Mouse (Mus musculus): Measurements from ENCODE around the gene Ank2. TPM values are rescaled to one million over a fixed set of nuclear protein-coding genes. Genes with fewer than 3 reads are reported as not detected.
A peak's percentile ranks its signal among the peaks of the same experiment; 100 is the strongest.

The Ank2 gene
- polyA plus RNA-seq, 1 experiment from 2014 or later = 16.6 TPM

GRCm38 (mm10) chr3:127275953-127276352 lies 223.2 kb downstream of the Ank2 start:
- H3K4me2 ChIP-seq (ENCODE audit: low read depth, severe bottlenecking) = no peak overlapping the region
- H3K9me3 ChIP-seq (ENCODE audit: control insufficient read depth, low read length) = no peaks in the 10 kb centered on the region
- no peaks in the 10 kb centered on the region for H3K36me3 ChIP-seq (ENCODE audit: control insufficient read depth, insufficient read depth, low read length)
- ATAC-seq (ENCODE audit: insufficient number of reproducible peaks, low FRiP score, low TSS enrichment, low read depth) (no peak), DNase-seq (ENCODE audit: low spot score) (no peak)
- H3K27me3 ChIP-seq (ENCODE audit: control insufficient read depth, insufficient read depth, low read length) = no peaks in the 10 kb centered on the region
- no peak overlapping the region for H3K9ac ChIP-seq (ENCODE audit: low read length)
- H3K4me1 ChIP-seq (ENCODE audit: control insufficient read depth, insufficient read depth, low read length) = no peaks in the 10 kb centered on the region
- no peak overlapping the region for H3K4me3 ChIP-seq (ENCODE audit: low read depth, low read length)
- 89% methylated on average over 6 of the region's 6 CpGs for WGBS
- H3K27ac ChIP-seq (replicated peaks; ENCODE audit: low read depth, low read length) = no peak overlapping the region

- H3K27me3 ChIP-seq (ENCODE audit: control insufficient read depth, insufficient read depth, low read length) = no peaks in the 10 kb centered on the region
- ATAC-seq (ENCODE audit: insufficient number of reproducible peaks, low FRiP score, low TSS enrichment, low read depth) (no peak), DNase-seq (ENCODE audit: low spot score) (no peak)
- no peak overlapping the region for H3K27ac ChIP-seq (replicated peaks; ENCODE audit: low read depth, low read length)
- 86% methylated on average over 12 of the region's 12 CpGs for WGBS
- no peaks in the 10 kb centered on the region for H3K36me3 ChIP-seq (ENCODE audit: control insufficient read depth, insufficient read depth, low read length)
- no peaks in the 10 kb centered on the region for H3K4me1 ChIP-seq (ENCODE audit: control insufficient read depth, insufficient read depth, low read length)
- no peaks in the 10 kb centered on the region for H3K9me3 ChIP-seq (ENCODE audit: control insufficient read depth, low read length)
- no peak overlapping the region for H3K4me2 ChIP-seq (ENCODE audit: low read depth, severe bottlenecking)
- H3K4me3 ChIP-seq (ENCODE audit: low read depth, low read length) = no peak overlapping the region
- no peak overlapping the region for H3K9ac ChIP-seq (ENCODE audit: low read length)
Observed at GRCm38 (mm10) chr3:127272801-127273200, 226.3 kb downstream of the Ank2 start.

GRCm38 (mm10) chr3:127269616-127270015 lies 229.5 kb downstream of the Ank2 start:
- DNase-seq (ENCODE audit: low spot score) = no peak
- H3K4me2 ChIP-seq (ENCODE audit: low read depth, severe bottlenecking) = no peak overlapping the region
- no peak for ATAC-seq (ENCODE audit: insufficient number of reproducible peaks, low FRiP score, low TSS enrichment, low read depth)
- H3K4me1 ChIP-seq (ENCODE audit: control insufficient read depth, insufficient read depth, low read length) = no peaks in the 10 kb centered on the region
- H3K4me3 ChIP-seq (ENCODE audit: low read depth, low read length) = no peak overlapping the region
- no peaks in the 10 kb centered on the region for H3K27me3 ChIP-seq (ENCODE audit: control insufficient read depth, insufficient read depth, low read length)
- WGBS = 83% methylated on average over 14 of the region's 14 CpGs
- H3K27ac ChIP-seq (replicated peaks; ENCODE audit: low read depth, low read length) = no peak overlapping the region
- no peaks in the 10 kb centered on the region for H3K36me3 ChIP-seq (ENCODE audit: control insufficient read depth, insufficient read depth, low read length)
- H3K9ac ChIP-seq (ENCODE audit: low read length) = no peak overlapping the region
- no peaks in the 10 kb centered on the region for H3K9me3 ChIP-seq (ENCODE audit: control insufficient read depth, low read length)

GRCm38 (mm10) chr3:127267846-127268245 lies 231.3 kb downstream of the Ank2 start:
- Histone ChIP-seq H3K4me1 (ENCODE audit: control insufficient read depth, insufficient read depth, low read length) (no peaks in the 10 kb centered on the region), H3K9me3 (ENCODE audit: control insufficient read depth, low read length) (no peaks in the 10 kb centered on the region), H3K4me2 (ENCODE audit: low read depth, severe bottlenecking) (no peak overlapping the region), H3K4me3 (ENCODE audit: low read depth, low read length) (no peak overlapping the region), H3K9ac (ENCODE audit: low read length) (no peak overlapping the region), H3K27ac (replicated peaks; ENCODE audit: low read depth, low read length) (no peak overlapping the region), H3K27me3 (ENCODE audit: control insufficient read depth, insufficient read depth, low read length) (no peaks in the 10 kb centered on the region), H3K36me3 (ENCODE audit: control insufficient read depth, insufficient read depth, low read length) (no peaks in the 10 kb centered on the region)
- 0 out of 2 replicates have a peak, but pooled peaks have one; percentile 51 for ATAC-seq (ENCODE audit: insufficient number of reproducible peaks, low FRiP score, low TSS enrichment, low read depth)
- DNase-seq (ENCODE audit: low spot score) = peak; percentile 54
- WGBS = 43% methylated on average over 6 of the region's 6 CpGs

GRCm38 (mm10) chr3:127265732-127266131 lies 233.4 kb downstream of the Ank2 start:
- H3K27ac ChIP-seq (replicated peaks; ENCODE audit: low read depth, low read length) = no peak overlapping the region
- ATAC-seq (ENCODE audit: insufficient number of reproducible peaks, low FRiP score, low TSS enrichment, low read depth) = no peak

GRCm38 (mm10) chr3:127265182-127265581 lies 234.0 kb downstream of the Ank2 start:
- DNase-seq (ENCODE audit: low spot score) (no peak), ATAC-seq (ENCODE audit: insufficient number of reproducible peaks, low FRiP score, low TSS enrichment, low read depth) (no peak)
- Histone ChIP-seq H3K27ac (replicated peaks; ENCODE audit: low read depth, low read length) (no peak overlapping the region), H3K36me3 (ENCODE audit: control insufficient read depth, insufficient read depth, low read length) (no peaks in the 10 kb centered on the region), H3K4me3 (ENCODE audit: low read depth, low read length) (no peak overlapping the region), H3K27me3 (ENCODE audit: control insufficient read depth, insufficient read depth, low read length) (no peaks in the 10 kb centered on the region), H3K9ac (ENCODE audit: low read length) (no peak overlapping the region), H3K4me1 (ENCODE audit: control insufficient read depth, insufficient read depth, low read length) (no peaks in the 10 kb centered on the region), H3K9me3 (ENCODE audit: control insufficient read depth, low read length) (no peaks in the 10 kb centered on the region), H3K4me2 (ENCODE audit: low read depth, severe bottlenecking) (no peak overlapping the region)
- 83% methylated on average over 3 of the region's 3 CpGs for WGBS

More at GRCm38 (mm10) chr3:127265732-127266131, 233.4 kb downstream of the Ank2 start:
- Histone ChIP-seq H3K4me2 (ENCODE audit: low read depth, severe bottlenecking) (no peak overlapping the region), H3K27me3 (ENCODE audit: control insufficient read depth, insufficient read depth, low read length) (no peaks in the 10 kb centered on the region), H3K4me1 (ENCODE audit: control insufficient read depth, insufficient read depth, low read length) (no peaks in the 10 kb centered on the region), H3K9me3 (ENCODE audit: control insufficient read depth, low read length) (no peaks in the 10 kb centered on the region), H3K36me3 (ENCODE audit: control insufficient read depth, insufficient read depth, low read length) (no peaks in the 10 kb centered on the region), H3K4me3 (ENCODE audit: low read depth, low read length) (no peak overlapping the region), H3K9ac (ENCODE audit: low read length) (no peak overlapping the region)
- DNase-seq (ENCODE audit: low spot score) = no peak
- WGBS = 89% methylated on average over 5 of the region's 5 CpGs

GRCm38 (mm10) chr3:127260786-127261166 lies 238.4 kb downstream of the Ank2 start:
- ATAC-seq (ENCODE audit: insufficient number of reproducible peaks, low FRiP score, low TSS enrichment, low read depth) = no peak
- Histone ChIP-seq H3K4me2 (ENCODE audit: low read depth, severe bottlenecking) (no peak overlapping the region), H3K9me3 (ENCODE audit: control insufficient read depth, low read length) (no peaks in the 10 kb centered on the region), H3K27ac (replicated peaks; ENCODE audit: low read depth, low read length) (no peak overlapping the region), H3K9ac (ENCODE audit: low read length) (no peak overlapping the region), H3K36me3 (ENCODE audit: control insufficient read depth, insufficient read depth, low read length) (no peaks in the 10 kb centered on the region), H3K27me3 (ENCODE audit: control insufficient read depth, insufficient read depth, low read length) (no peaks in the 10 kb centered on the region), H3K4me3 (ENCODE audit: low read depth, low read length) (no peak overlapping the region), H3K4me1 (ENCODE audit: control insufficient read depth, insufficient read depth, low read length) (no peaks in the 10 kb centered on the region)
- 86% methylated on average over 7 of the region's 7 CpGs for WGBS
- DNase-seq (ENCODE audit: low spot score) = no peak

- 75% methylated on average over 15 of the region's 15 CpGs for WGBS
- DNase-seq (ENCODE audit: low spot score) (no peak), ATAC-seq (ENCODE audit: insufficient number of reproducible peaks, low FRiP score, low TSS enrichment, low read depth) (no peak)
- H3K27ac ChIP-seq (replicated peaks; ENCODE audit: low read depth, low read length) = no peak overlapping the region
- H3K9ac ChIP-seq (ENCODE audit: low read length) = no peak overlapping the region
- no peaks in the 10 kb centered on the region for H3K4me1 ChIP-seq (ENCODE audit: control insufficient read depth, insufficient read depth, low read length)
- H3K9me3 ChIP-seq (ENCODE audit: control insufficient read depth, low read length) = no peaks in the 10 kb centered on the region
- H3K27me3 ChIP-seq (ENCODE audit: control insufficient read depth, insufficient read depth, low read length) = no peaks in the 10 kb centered on the region
- H3K4me3 ChIP-seq (ENCODE audit: low read depth, low read length) = no peak overlapping the region
- H3K4me2 ChIP-seq (ENCODE audit: low read depth, severe bottlenecking) = no peak overlapping the region
- no peaks in the 10 kb centered on the region for H3K36me3 ChIP-seq (ENCODE audit: control insufficient read depth, insufficient read depth, low read length)
Observed at GRCm38 (mm10) chr3:127260007-127260785, 239.0 kb downstream of the Ank2 start.

Data from limb, embryonic 11.5 days (tissue).